Mouse (Mus musculus): ENCODE measurements around the gene Gbf1.

Gene Gbf1

GRCm38 (mm10) chr19:46314872-46315742, 162.8 kb downstream of the Gbf1 start:
- DNase-seq (ENCODE audit: extremely low read depth, low read depth) = peak; percentile 97

- DNase-seq (ENCODE audit: extremely low read depth, low read depth) = no peak
Observed at GRCm38 (mm10) chr19:46315752-46316610, 163.7 kb downstream of the Gbf1 start.

- no peak for DNase-seq (ENCODE audit: extremely low read depth, low read depth)
Observed at GRCm38 (mm10) chr19:46316846-46317545, 164.7 kb downstream of the Gbf1 start.

- DNase-seq (ENCODE audit: extremely low read depth, low read depth) = no peak
Observed at GRCm38 (mm10) chr19:46317546-46317885, 165.2 kb downstream of the Gbf1 start.

GRCm38 (mm10) chr19:46318031-46318471, 165.7 kb downstream of the Gbf1 start:
- DNase-seq (ENCODE audit: extremely low read depth, low read depth) = no peak

- no peak for DNase-seq (ENCODE audit: extremely low read depth, low read depth)
Observed at GRCm38 (mm10) chr19:46318586-46319378, 166.5 kb downstream of the Gbf1 start.

- DNase-seq (ENCODE audit: extremely low read depth, low read depth) = no peak
Observed at GRCm38 (mm10) chr19:46320076-46320785, 167.9 kb downstream of the Gbf1 start.

- DNase-seq (ENCODE audit: extremely low read depth, low read depth) = no peak
Observed at GRCm38 (mm10) chr19:46321101-46321943, 169.0 kb downstream of the Gbf1 start.

- DNase-seq (ENCODE audit: extremely low read depth, low read depth) = no peak
Observed at GRCm38 (mm10) chr19:46322144-46322995, 170.1 kb downstream of the Gbf1 start.

GRCm38 (mm10) chr19:46322996-46323572, 170.8 kb downstream of the Gbf1 start:
- no peak for DNase-seq (ENCODE audit: extremely low read depth, low read depth)

- DNase-seq (ENCODE audit: extremely low read depth, low read depth) = no peak
Observed at GRCm38 (mm10) chr19:46323716-46324115, 171.4 kb downstream of the Gbf1 start.

- DNase-seq (ENCODE audit: extremely low read depth, low read depth) = no peak
Observed at GRCm38 (mm10) chr19:46324366-46324765, 172.1 kb downstream of the Gbf1 start.

- DNase-seq (ENCODE audit: extremely low read depth, low read depth) = no peak
Observed at GRCm38 (mm10) chr19:46324918-46325317, 172.6 kb downstream of the Gbf1 start.

GRCm38 (mm10) chr19:46326019-46326755, 173.9 kb downstream of the Gbf1 start:
- no peak for DNase-seq (ENCODE audit: extremely low read depth, low read depth)

GRCm38 (mm10) chr19:46326756-46327305, 174.5 kb downstream of the Gbf1 start, which contains the start of gene Psd:
TSS of gene Psd (minus strand) at chr19:46327156.
- DNase-seq (ENCODE audit: extremely low read depth, low read depth) = no peak

GRCm38 (mm10) chr19:46327531-46328064, 175.3 kb downstream of the Gbf1 start:
- peak; percentile 16 for DNase-seq (ENCODE audit: extremely low read depth, low read depth)
